Mouse (Mus musculus) limb, embryonic 14.5 days (tissue): ENCODE data around the gene Mrpl4. TPM values are rescaled to one million over a fixed set of nuclear protein-coding genes. Genes with fewer than 3 reads are reported as not detected.
A peak's percentile ranks its signal among the peaks of the same experiment; 100 is the strongest.

ENCODE experiments used
- ATAC-seq: fragments of 200-750 bp; cut with Nextera tagmentation; 2 replicates; pipeline ENCODE4 v1.8.0; 2017; ENCODE audit warnings: low read depth, moderate number of reproducible peaks, moderate TSS enrichment; ENCODE audit not compliant: low FRiP score
- DNase-seq: peaks from one replicate; pipeline ENCODE4 v3.0.0-alpha.2; 2015; ENCODE audit warnings: low spot score
- H3K27ac ChIP-seq: fragments of 300-500 bp; sonication (generic); replicated peaks from 2 replicates; pipeline ENCODE4 v1.5.1; 2014; ENCODE audit warnings: low read depth, mild to moderate bottlenecking, low read length, moderate library complexity, mixed read lengths
- H3K27me3 ChIP-seq: fragments of 300-500 bp; sonication (generic); 2 replicates; pipeline ENCODE4 v1.6.1; 2014; ENCODE audit warnings: low read length, mixed read lengths; ENCODE audit not compliant: control insufficient read depth, insufficient read depth
- H3K36me3 ChIP-seq: fragments of 300-500 bp; sonication (generic); 2 replicates; pipeline ENCODE4 v1.6.1; 2014; ENCODE audit warnings: mild to moderate bottlenecking, low read length, moderate library complexity, mixed read lengths; ENCODE audit not compliant: control insufficient read depth, insufficient read depth
- H3K4me1 ChIP-seq: fragments of 300-500 bp; sonication (generic); 2 replicates; pipeline ENCODE4 v1.6.1; 2014; ENCODE audit warnings: antibody characterized with exemption, low read length, mixed read lengths; ENCODE audit not compliant: control insufficient read depth, insufficient read depth
- H3K4me2 ChIP-seq: fragments of 300-500 bp; sonication (generic); replicated peaks from 2 replicates; pipeline ENCODE4 v1.6.1; 2014; ENCODE audit warnings: low read depth, mild to moderate bottlenecking, low read length, moderate library complexity; ENCODE audit not compliant: severe bottlenecking
- H3K4me3 ChIP-seq: fragments of 300-500 bp; sonication (generic); replicated peaks from 2 replicates; pipeline ENCODE4 v1.5.1; 2014; ENCODE audit warnings: low read length
- H3K9ac ChIP-seq: fragments of 300-500 bp; sonication (generic); 2 replicates; pipeline ENCODE4 v1.6.1; 2014; ENCODE audit warnings: mild to moderate bottlenecking, low read depth, low read length, moderate library complexity; ENCODE audit not compliant: severe bottlenecking
- H3K9me3 ChIP-seq: fragments of 300-500 bp; sonication (generic); 2 replicates; pipeline ENCODE4 v1.6.1; 2016; ENCODE audit warnings: low read length; ENCODE audit not compliant: control insufficient read depth
- POLR2A ChIP-seq: fragments of 200-500 bp; IDR thresholded peaks from 2 replicates; pipeline ENCODE4 v1.8.0; 2012; ENCODE audit warnings: inconsistent platforms, mild to moderate bottlenecking, moderate library complexity, borderline replicate concordance; ENCODE audit not compliant: insufficient read depth, insufficient read length; ENCODE audit errors: extremely low read depth
- WGBS: fragments of 180-500 bp; shearing (Covaris S2); extraction: QIAGEN DNeasy Blood & Tissue Kit; methylation state at CpG from one replicate; pipeline ENCODE4 v1.1.7; 2014; 5-methylcytosine and 5-hydroxymethylcytosine counted together
- polyA plus RNA-seq, 2 experiments: library from polyadenylated mRNA; depleted of rRNA in 1 of 2; stranded (reverse) in 1 of 2; unstranded in 1 of 2; fragments of >200 nt; fragmentation: Nextera tagmentation in 1 of 2; extraction: Ambion mirVana in 1 of 2; gene quantifications; 2 replicates each; pipeline versions ENCODE4 v1.2.1 to v1.2.3; 2012 to 2014

Gene Mrpl4
- polyA plus RNA-seq, 2 experiments = 89.0 to 115 TPM

- Histone ChIP-seq H3K36me3 (no peaks in the 10 kb centered on the region), H3K4me2 (peak overlapping the region; percentile 25), H3K4me1 (0 out of 2 replicates have a peak, but pooled peaks cover 8% of the 10 kb centered on the region), H3K9ac (no peak overlapping the region), H3K27me3 (peaks cover 33% of the 10 kb centered on the region), H3K4me3 (peak overlapping the region; percentile 41), H3K9me3 (no peaks in the 10 kb centered on the region), H3K27ac (no peak overlapping the region)
- DNase-seq (no peak), ATAC-seq (no peak)
- WGBS = 31% methylated on average over 4 of the region's 4 CpGs
- TF ChIP-seq POLR2A = no peak
These were observed 14.6 kb downstream of the Mrpl4 start for GRCm38 (mm10) chr9:21017177-21017575.

DNA sequence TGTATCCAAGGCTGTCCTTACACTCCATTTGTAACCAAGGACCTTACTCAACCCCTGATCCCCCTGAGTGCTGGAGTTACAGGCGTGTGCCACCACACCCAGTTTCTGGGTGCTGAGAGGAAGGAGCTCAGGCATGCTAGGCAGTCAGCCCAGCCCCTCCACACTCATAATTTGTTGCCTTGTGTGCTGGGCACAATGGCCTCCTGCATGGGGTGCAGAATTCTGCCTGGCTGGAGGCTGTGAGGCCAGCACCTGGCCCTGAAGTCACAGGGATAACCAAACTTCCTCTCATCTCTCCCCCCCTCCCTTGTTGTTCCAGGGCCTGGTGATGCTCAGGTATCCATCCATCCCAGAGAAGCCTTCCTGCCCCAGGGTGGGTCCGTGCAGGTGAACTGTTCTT, 16.1 kb downstream of the Mrpl4 start:
- DNase-seq = no peak
- no peak overlapping the region for H3K4me2 ChIP-seq
- H3K9me3 ChIP-seq = no peaks in the 10 kb centered on the region
- no peak for ATAC-seq
- H3K9ac ChIP-seq = no peak overlapping the region
- H3K36me3 ChIP-seq = no peaks in the 10 kb centered on the region
- no peak overlapping the region for H3K4me3 ChIP-seq
- H3K27me3 ChIP-seq = peaks cover 33% of the 10 kb centered on the region
- 90% methylated on average over 2 of the region's 2 CpGs for WGBS
- no peak overlapping the region for H3K27ac ChIP-seq
- 0 out of 2 replicates have a peak, but pooled peaks cover 8% of the 10 kb centered on the region for H3K4me1 ChIP-seq
- TF ChIP-seq POLR2A = no peak

DNA sequence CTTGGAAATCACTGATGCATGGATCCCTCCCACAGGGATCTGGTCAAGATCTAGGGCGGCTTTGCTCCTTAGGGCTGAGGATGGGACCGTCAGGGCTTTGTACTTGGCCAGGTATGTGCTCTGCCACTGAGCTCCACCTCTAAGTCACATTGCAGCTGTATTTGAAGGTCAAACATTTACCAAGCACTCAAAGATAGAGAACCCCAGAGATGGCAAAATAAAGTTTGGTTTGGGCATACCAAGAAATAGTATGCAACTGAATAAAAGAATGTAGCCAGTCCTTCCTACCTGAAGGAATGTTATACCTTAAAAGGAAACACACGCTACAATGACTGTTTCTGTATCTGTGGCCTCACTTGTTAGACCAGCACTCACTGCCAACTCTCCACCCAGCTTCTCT, 18.8 kb downstream of the Mrpl4 start:
- no peak for TF ChIP-seq POLR2A

GRCm38 (mm10) chr9:21022288-21022687, 19.8 kb downstream of the Mrpl4 start:
- H3K36me3 ChIP-seq = no peaks in the 10 kb centered on the region
- DNase-seq (no peak), ATAC-seq (no peak)
- H3K27me3 ChIP-seq = peaks cover 4% of the 10 kb centered on the region; the same call in 1 of the 2 replicates
- H3K4me3 ChIP-seq = no peak overlapping the region
- no peaks in the 10 kb centered on the region for H3K9me3 ChIP-seq
- no peak overlapping the region for H3K4me2 ChIP-seq
- WGBS = 52% methylated on average over 6 of the region's 6 CpGs
- H3K27ac ChIP-seq = no peak overlapping the region
- no peaks in the 10 kb centered on the region for H3K4me1 ChIP-seq
- TF ChIP-seq POLR2A = no peak
- no peak overlapping the region for H3K9ac ChIP-seq

More for the DNA sequence above, 18.8 kb downstream of the Mrpl4 start:
- ATAC-seq = no peak
- Histone ChIP-seq H3K4me1 (no peaks in the 10 kb centered on the region), H3K9ac (no peak overlapping the region), H3K4me2 (no peak overlapping the region), H3K27me3 (peaks cover 14% of the 10 kb centered on the region; the same call in 1 of the 2 replicates), H3K9me3 (no peaks in the 10 kb centered on the region), H3K27ac (no peak overlapping the region), H3K4me3 (no peak overlapping the region), H3K36me3 (no peaks in the 10 kb centered on the region)
- 83% methylated on average over 3 of the region's 3 CpGs for WGBS
- DNase-seq = no peak

DNA sequence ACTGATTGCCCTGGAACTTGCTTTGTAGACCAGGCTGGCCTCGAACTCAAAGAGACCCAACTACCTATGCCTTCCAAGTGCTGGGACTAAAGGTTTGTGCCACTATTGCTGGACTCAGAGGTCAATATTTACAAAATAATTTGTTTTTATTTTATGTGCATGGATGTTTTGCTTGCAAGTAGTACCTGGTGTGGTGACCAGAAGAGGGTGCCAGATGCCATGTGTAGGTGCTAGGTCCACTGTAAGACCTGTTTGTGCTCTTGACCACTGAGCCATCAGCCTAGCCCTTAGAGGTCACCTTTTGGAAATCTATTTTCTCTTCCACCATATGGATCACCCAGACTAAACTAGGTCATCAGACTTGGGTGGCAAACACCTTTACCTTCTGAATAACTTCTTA, 20.2 kb downstream of the Mrpl4 start:
- DNase-seq (no peak), ATAC-seq (no peak)
- no peak overlapping the region for H3K4me2 ChIP-seq
- H3K4me3 ChIP-seq = no peak overlapping the region
- 0 out of 2 replicates have a peak, but pooled peaks cover under 1% of the 10 kb centered on the region for H3K27me3 ChIP-seq
- 73% methylated on average over 1 of the region's 1 CpGs for WGBS
- H3K4me1 ChIP-seq = no peaks in the 10 kb centered on the region
- TF ChIP-seq POLR2A = no peak
- no peak overlapping the region for H3K27ac ChIP-seq
- no peaks in the 10 kb centered on the region for H3K9me3 ChIP-seq
- H3K36me3 ChIP-seq = no peaks in the 10 kb centered on the region
- no peak overlapping the region for H3K9ac ChIP-seq

- Histone ChIP-seq H3K4me2 (no peak overlapping the region), H3K9me3 (no peaks in the 10 kb centered on the region), H3K4me3 (no peak overlapping the region), H3K27ac (no peak overlapping the region), H3K9ac (no peak overlapping the region), H3K27me3 (peaks cover 14% of the 10 kb centered on the region), H3K4me1 (peaks cover 7% of the 10 kb centered on the region; the same call in 1 of the 2 replicates), H3K36me3 (no peaks in the 10 kb centered on the region)
- ATAC-seq (no peak), DNase-seq (no peak)
- WGBS = 68% methylated on average over 19 of the region's 19 CpGs
- no peak for TF ChIP-seq POLR2A
These were observed 22.8 kb downstream of the Mrpl4 start for GRCm38 (mm10) chr9:21025258-21025810.
